Mouse (Mus musculus) liver, embryonic 14.5 days (tissue): Measurements from ENCODE around the gene Pitpna. TPM values are rescaled to one million over a fixed set of nuclear protein-coding genes. Genes with fewer than 3 reads are reported as not detected.

ENCODE experiments used
- ATAC-seq: fragments of 200-750 bp; cut with Nextera tagmentation; 2 replicates; pipeline ENCODE4 v1.8.0; 2017; ENCODE audit warnings: moderate number of reproducible peaks, mild to moderate bottlenecking, moderate library complexity; ENCODE audit not compliant: insufficient read depth
- DNase-seq, 3 experiments: peaks; one replicate each; pipeline ENCODE4 v3.0.0-alpha.2; 2012 to 2013; ENCODE audit warnings: low read depth in 3 of 3, low spot score in 3 of 3
- H3K27ac ChIP-seq: fragments of 300-500 bp; sonication (generic); 2 replicates; pipeline ENCODE4 v1.5.1; 2014; ENCODE audit warnings: moderate library complexity, mild to moderate bottlenecking, control low read depth, inconsistent platforms
- H3K27me3 ChIP-seq: fragments of 300-500 bp; sonication (generic); 2 replicates; pipeline ENCODE4 v1.6.1; 2014; ENCODE audit warnings: mild to moderate bottlenecking, low read length, moderate library complexity; ENCODE audit not compliant: control insufficient read depth, insufficient read depth
- H3K36me3 ChIP-seq: fragments of 300-500 bp; sonication (generic); replicated peaks from 2 replicates; pipeline ENCODE4 v1.6.1; 2014; ENCODE audit warnings: low read depth; ENCODE audit not compliant: control insufficient read depth, insufficient read depth
- H3K4me1 ChIP-seq, 2 experiments: fragments of 200-500 bp in 1 of 2; fragments of 300-500 bp in 1 of 2; sonication (generic) in 1 of 2; replicated peaks; 2 replicates each; pipeline ENCODE4 v1.6.1; 2012 to 2014; ENCODE audit warnings: antibody characterized with exemption in 1 of 2, inconsistent platforms in 1 of 2, low read length in 1 of 2; ENCODE audit not compliant: control insufficient read depth in 2 of 2, insufficient read depth in 2 of 2
- H3K4me2 ChIP-seq: fragments of 300-500 bp; sonication (generic); 2 replicates; pipeline ENCODE4 v1.6.1; 2014; ENCODE audit warnings: low read depth, mild to moderate bottlenecking, control low read depth, moderate library complexity
- H3K4me3 ChIP-seq, 2 experiments: fragments of 200-500 bp in 1 of 2; fragments of 300-500 bp in 1 of 2; sonication (generic) in 1 of 2; 2 replicates each; pipeline ENCODE4 v1.5.1; 2012 to 2014; ENCODE audit warnings: low read depth in 2 of 2, low read length in 2 of 2, mild to moderate bottlenecking in 2 of 2, control low read depth in 1 of 2, inconsistent platforms in 1 of 2, moderate library complexity in 1 of 2; ENCODE audit not compliant: insufficient read depth in 1 of 2
- H3K9ac ChIP-seq: fragments of 300-500 bp; sonication (generic); replicated peaks from 2 replicates; pipeline ENCODE4 v1.6.1; 2014; ENCODE audit warnings: mild to moderate bottlenecking, control low read depth, moderate library complexity
- H3K9me3 ChIP-seq: fragments of 300-500 bp; sonication (generic); 2 replicates; pipeline ENCODE4 v1.6.1; 2016; ENCODE audit warnings: low read length, mixed read lengths; ENCODE audit not compliant: control insufficient read depth
- CTCF ChIP-seq: IDR thresholded peaks from 2 replicates; pipeline ENCODE4 v1.5.1; 2016; ENCODE audit warnings: antibody characterized with exemption, low read depth, control low read depth
- EP300 ChIP-seq: IDR thresholded peaks from 2 replicates; pipeline ENCODE4 v1.6.1; 2016; ENCODE audit warnings: antibody characterized with exemption, low read depth
- WGBS: fragments of 180-500 bp; shearing (Covaris S2); extraction: QIAGEN DNeasy Blood & Tissue Kit; methylation state at CpG from one replicate; pipeline ENCODE4 v1.1.7; 2014; ENCODE audit not compliant: insufficient replicate concordance; 5-methylcytosine and 5-hydroxymethylcytosine counted together
- polyA plus RNA-seq, 2 experiments: library from polyadenylated mRNA; depleted of rRNA in 1 of 2; stranded (reverse) in 1 of 2; unstranded in 1 of 2; fragments of >200 nt; fragmentation: Nextera tagmentation in 1 of 2; extraction: Ambion mirVana in 1 of 2; gene quantifications; 2 replicates each; pipeline versions ENCODE4 v1.2.1 to v1.2.3; 2012 to 2014

Pitpna gene
- polyA plus RNA-seq, 2 experiments = 25.5 to 32.3 TPM

GRCm38 (mm10) chr11:75588285-75588941 lies 516 bp downstream of the Pitpna start:
- Histone ChIP-seq H3K4me1 (peaks cover 10 to 14% of the 10 kb centered on the region in 2 experiments), H3K9me3 (no peaks in the 10 kb centered on the region), H3K36me3 (peaks cover 5% of the 10 kb centered on the region), H3K27ac (peak overlapping the region; percentile 29), H3K9ac (peak overlapping the region; percentile 85), H3K4me2 (peak overlapping the region; percentile 94), H3K27me3 (no peaks in the 10 kb centered on the region), H3K4me3 (peak overlapping the region; percentile 70 to 84)
- no peak for DNase-seq
- under 1% methylated on average over 37 of the region's 37 CpGs for WGBS
- ATAC-seq = peak; percentile 73
- TF ChIP-seq EP300 (no peak), CTCF (no peak)

DNA sequence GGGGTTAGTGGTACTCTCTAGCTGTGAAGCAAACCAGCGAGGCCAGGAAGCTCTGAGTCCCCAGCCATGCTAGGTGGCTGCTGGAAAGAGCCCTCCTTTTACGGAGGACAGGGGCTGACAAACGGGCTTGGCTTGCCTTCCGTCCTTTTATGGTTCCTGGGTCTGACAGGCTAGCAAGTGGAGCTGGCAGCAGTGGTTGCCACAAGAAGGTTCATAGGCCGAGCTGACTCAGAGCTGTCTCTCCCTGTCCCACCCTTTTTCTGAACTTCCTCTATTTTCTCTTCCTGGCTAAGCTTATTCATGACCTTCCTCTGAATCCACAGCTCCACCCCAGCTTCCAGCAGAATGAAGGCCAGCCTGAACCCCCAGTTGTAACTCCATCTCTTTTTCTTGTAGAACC lies 4.7 kb downstream of the Pitpna start:
- Histone ChIP-seq H3K4me3 (no peak overlapping the region), H3K9me3 (no peaks in the 10 kb centered on the region), H3K4me1 (peaks cover 7 to 21% of the 10 kb centered on the region in 2 experiments), H3K4me2 (no peak overlapping the region), H3K9ac (no peak overlapping the region), H3K36me3 (peaks cover 5% of the 10 kb centered on the region), H3K27ac (no peak overlapping the region), H3K27me3 (no peaks in the 10 kb centered on the region)
- DNase-seq (no peak), ATAC-seq (no peak)
- 44% methylated on average over 5 of the region's 5 CpGs for WGBS
- no peak for TF ChIP-seq EP300
- no peak for TF ChIP-seq CTCF

DNA sequence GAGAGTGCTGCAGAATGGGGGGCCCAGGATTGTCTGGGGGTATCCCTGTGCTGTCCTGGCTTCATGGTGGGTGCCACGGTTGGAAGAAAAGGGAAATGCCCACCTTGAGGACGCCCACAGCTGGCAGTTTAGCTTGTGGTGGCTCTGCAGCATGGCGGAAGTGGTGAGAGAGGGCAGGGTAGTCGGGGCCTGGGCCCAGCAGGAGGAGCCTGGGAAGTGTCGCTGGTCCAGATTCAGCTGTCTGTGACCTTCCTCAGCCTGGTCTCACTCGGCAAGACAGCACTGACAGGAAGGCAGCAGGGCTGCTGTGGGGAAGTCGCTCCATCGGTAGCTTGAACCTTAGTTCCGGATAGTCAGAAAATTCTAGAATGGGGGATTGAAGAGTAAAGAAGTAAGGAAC lies 6.5 kb downstream of the Pitpna start:
- peaks cover 0 to 12% of the 10 kb centered on the region in 2 experiments; a peak in 2 of 4 replicates for H3K4me1 ChIP-seq
- WGBS = 68% methylated on average over 9 of the region's 9 CpGs

DNA sequence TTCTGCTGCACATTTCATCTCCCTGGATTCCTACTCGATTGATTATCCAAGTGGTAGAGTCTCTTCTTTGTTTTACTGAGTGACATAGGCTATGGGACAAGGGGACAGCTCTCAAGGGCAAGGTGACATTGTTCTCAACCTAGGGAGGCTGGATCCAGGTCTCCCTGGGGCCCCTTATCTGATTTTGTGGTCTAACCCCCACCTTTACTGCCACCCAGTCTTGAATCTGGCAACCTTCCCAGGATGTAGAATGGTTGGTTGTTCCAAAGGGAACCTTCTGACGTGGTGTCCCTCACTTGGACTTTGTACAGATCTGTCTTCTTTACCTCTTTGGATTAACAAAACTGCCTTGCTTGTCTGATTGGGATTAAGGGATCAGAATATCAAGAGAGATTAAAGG lies 7.5 kb downstream of the Pitpna start:
- TF ChIP-seq CTCF = no peak
- TF ChIP-seq EP300 = no peak
- Histone ChIP-seq H3K4me1 (peaks cover 0 to 12% of the 10 kb centered on the region in 2 experiments; a peak in 2 of 4 replicates), H3K27me3 (no peaks in the 10 kb centered on the region), H3K9ac (no peak overlapping the region), H3K27ac (no peak overlapping the region), H3K9me3 (no peaks in the 10 kb centered on the region), H3K4me2 (no peak overlapping the region), H3K4me3 (no peak overlapping the region), H3K36me3 (peaks cover 14% of the 10 kb centered on the region)
- DNase-seq = no peak
- ATAC-seq = no peak
- 49% methylated on average over 2 of the region's 2 CpGs for WGBS

More for the DNA sequence above, 6.5 kb downstream of the Pitpna start:
- Histone ChIP-seq H3K9me3 (no peaks in the 10 kb centered on the region), H3K9ac (no peak overlapping the region), H3K27ac (no peak overlapping the region), H3K36me3 (peaks cover 11% of the 10 kb centered on the region), H3K27me3 (no peaks in the 10 kb centered on the region), H3K4me3 (no peak overlapping the region), H3K4me2 (no peak overlapping the region)
- peak; percentile 15; the same call in 1 of the 2 replicates for ATAC-seq
- TF ChIP-seq EP300 = no peak
- TF ChIP-seq CTCF = no peak
- DNase-seq = no peak

GRCm38 (mm10) chr11:75595816-75596215 lies 7.9 kb downstream of the Pitpna start:
- Histone ChIP-seq H3K9ac (no peak overlapping the region), H3K4me2 (no peak overlapping the region), H3K9me3 (no peaks in the 10 kb centered on the region), H3K4me1 (peaks cover 0 to 12% of the 10 kb centered on the region in 2 experiments; a peak in 2 of 4 replicates), H3K27ac (no peak overlapping the region), H3K27me3 (no peaks in the 10 kb centered on the region), H3K4me3 (no peak overlapping the region), H3K36me3 (peaks cover 17% of the 10 kb centered on the region)
- WGBS = 73% methylated on average over 7 of the region's 7 CpGs
- ATAC-seq = no peak
- TF ChIP-seq CTCF (no peak), EP300 (no peak)
- no peak for DNase-seq
